In the genomic region with DNA sequence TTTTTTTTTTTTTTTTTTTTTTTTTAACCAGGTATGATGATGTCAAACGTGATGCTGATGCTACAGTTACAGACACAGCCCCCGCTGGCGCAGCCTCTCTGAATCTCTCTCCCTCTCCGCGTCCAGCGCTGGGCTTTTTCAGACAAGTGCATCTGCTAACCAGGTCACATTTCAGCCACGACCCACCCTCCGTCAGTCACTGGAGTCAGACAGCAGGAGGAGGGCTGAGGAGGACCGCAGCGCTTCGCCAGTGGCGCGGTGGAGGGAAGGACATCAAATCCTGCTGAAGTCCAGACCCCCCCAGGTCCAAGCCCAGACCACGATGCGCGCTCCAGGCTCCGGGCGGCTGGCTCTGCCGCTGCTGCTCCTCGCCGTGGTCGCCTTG, we compare ENCODE assay signal across 9 mouse cellular contexts. TPM values are rescaled to one million over a fixed set of nuclear protein-coding genes. Genes with fewer than 3 reads are reported as not detected.
DNase-seq lines count a peak whose midpoint lies in the region; ATAC-seq and TF ChIP-seq lines count a peak whose summit lies in the region.
"Had no signal": no experiment of that assay in that cellular context is flagged by ENCODE, and none has a peak within 500 bp of the region (broad histone marks: within the 10 kb centered on the region; RNA-seq: fewer than 3 reads in every experiment).

A gene (plus strand): TSS at position 74 of the 385 bp plus-strand sequence.

- H3K4me2 ChIP-seq in kidney, postnatal 0 days (ENCODE audit: low read length) = peak within 1 kb of the TSS; percentile 99
- H3K4me2 ChIP-seq in hindbrain, embryonic 13.5 days = peak within 1 kb of the TSS; percentile 88
- peak within 1 kb of the TSS; percentile 83 for H3K4me2 ChIP-seq in midbrain, embryonic 14.5 days (ENCODE audit: low read length)

- DNase-seq in kidney, postnatal 0 days (ENCODE audit: low spot score) = peak; percentile 79
- DNase-seq in kidney, postnatal 36 days = no peak
- peak; percentile 75 for DNase-seq in cerebellum, adult 11 months
- DNase-seq in limb, embryonic 10.5 days (ENCODE audit: low spot score) = peak; percentile 73
- peak; percentile 87 for DNase-seq in midbrain, embryonic 14.5 days
- peak; percentile 17 for DNase-seq in yolk sac, embryonic 10.5 days (ENCODE audit: low spot score)

- TF ChIP-seq CTCF in kidney, postnatal 0 days (IDR thresholded peaks at IDR 0.05; ENCODE audit: low read depth) = no peak

- H3K9ac ChIP-seq in kidney, postnatal 0 days (ENCODE audit: low read depth, low read length) = peak within 1 kb of the TSS; percentile 63
- peak within 1 kb of the TSS; percentile 92 for H3K9ac ChIP-seq in hindbrain, embryonic 13.5 days
- H3K9ac ChIP-seq in midbrain, embryonic 14.5 days (replicated peaks; ENCODE audit: low read length) = peak within 1 kb of the TSS; percentile 90

- H3K27me3 ChIP-seq in kidney, postnatal 0 days (ENCODE audit: insufficient read depth, low read length) = no peaks in the 10 kb centered on the region; the same call in 1 of the 2 replicates
- H3K27me3 ChIP-seq in hindbrain, embryonic 13.5 days = peaks cover 8% of the 10 kb centered on the region; the same call in 1 of the 2 replicates
- H3K27me3 ChIP-seq in limb, embryonic 10.5 days (ENCODE audit: low read depth, poor library complexity, severe bottlenecking) = peaks cover 84% of the 10 kb centered on the region
- H3K27me3 ChIP-seq in midbrain, embryonic 14.5 days (ENCODE audit: control insufficient read depth, insufficient read depth, low read length) = no peaks in the 10 kb centered on the region

- H3K36me3 ChIP-seq in kidney, postnatal 0 days (ENCODE audit: insufficient read depth, low read length) = no peaks in the 10 kb centered on the region
- H3K36me3 ChIP-seq in hindbrain, embryonic 13.5 days = 0 out of 2 replicates have a peak, but pooled peaks cover 4% of the 10 kb centered on the region
- no peaks in the 10 kb centered on the region for H3K36me3 ChIP-seq in limb, embryonic 10.5 days
- H3K36me3 ChIP-seq in midbrain, embryonic 14.5 days (ENCODE audit: control insufficient read depth, insufficient read depth, low read length) = no peaks in the 10 kb centered on the region
- H3K36me3 ChIP-seq: G1E had no signal

- no peaks in the 10 kb centered on the region for H3K9me3 ChIP-seq in kidney, postnatal 0 days (replicated peaks; ENCODE audit: low read length)
- no peaks in the 10 kb centered on the region for H3K9me3 ChIP-seq in hindbrain, embryonic 13.5 days
- no peaks in the 10 kb centered on the region for H3K9me3 ChIP-seq in limb, embryonic 10.5 days (replicated peaks)
- H3K9me3 ChIP-seq in midbrain, embryonic 14.5 days (ENCODE audit: control insufficient read depth, low read length) = no peaks in the 10 kb centered on the region
- H3K9me3 ChIP-seq: G1E had no signal

- under 1% methylated on average over 22 of the region's 22 CpGs for WGBS in kidney, postnatal 0 days
- under 1% methylated on average over 22 of the region's 22 CpGs for WGBS in hindbrain, embryonic 13.5 days
- WGBS in limb, embryonic 10.5 days = under 1% methylated on average over 22 of the region's 22 CpGs
- 0% methylated on average over 22 of the region's 22 CpGs for WGBS in midbrain, embryonic 14.5 days

- peaks cover 8% of the 10 kb centered on the region; the same call in 1 of the 2 replicates for H3K4me1 ChIP-seq in kidney, postnatal 0 days (replicated peaks; ENCODE audit: insufficient read depth, low read length)
- H3K4me1 ChIP-seq in hindbrain, embryonic 13.5 days (replicated peaks) = peaks cover 53% of the 10 kb centered on the region
- peaks cover 23% of the 10 kb centered on the region for H3K4me1 ChIP-seq in limb, embryonic 10.5 days
- H3K4me1 ChIP-seq in midbrain, embryonic 14.5 days (ENCODE audit: control insufficient read depth, insufficient read depth, low read length) = peaks cover 35% of the 10 kb centered on the region

- peak within 1 kb of the TSS; percentile 72 for H3K27ac ChIP-seq in kidney, postnatal 0 days
- H3K27ac ChIP-seq in hindbrain, embryonic 13.5 days = peak within 1 kb of the TSS; percentile 95
- H3K27ac ChIP-seq in limb, embryonic 10.5 days = peak within 1 kb of the TSS; percentile 75
- H3K27ac ChIP-seq in midbrain, embryonic 14.5 days (replicated peaks; ENCODE audit: low read depth, low read length) = peak within 1 kb of the TSS; percentile 91

- H3K4me3 ChIP-seq in kidney, postnatal 0 days (replicated peaks; ENCODE audit: low read depth, low read length) = peak within 1 kb of the TSS; percentile 51
- H3K4me3 ChIP-seq in hindbrain, embryonic 13.5 days = peak within 1 kb of the TSS; percentile 83
- H3K4me3 ChIP-seq in limb, embryonic 10.5 days = peak within 1 kb of the TSS; percentile 62
- peak within 1 kb of the TSS; percentile 73 for H3K4me3 ChIP-seq in midbrain, embryonic 14.5 days (replicated peaks; ENCODE audit: low read depth, low read length)

- ATAC-seq in kidney, postnatal 0 days (replicated peaks; ENCODE audit: low FRiP score, low read depth) = no peak; the same call in 1 of the 2 replicates
- peak; percentile 63 for ATAC-seq in frontal cortex, adult (ENCODE audit: low TSS enrichment)
- ATAC-seq in hindbrain, embryonic 13.5 days (ENCODE audit: low FRiP score) = peak; percentile 73
- peak; percentile 66 for ATAC-seq in midbrain, embryonic 14.5 days (ENCODE audit: low FRiP score, low TSS enrichment)

RNA-seq across cellular contexts. Expression of the gene that starts here (rescaled TPM):
- polyA plus RNA-seq in kidney, postnatal 0 days (2015; fragmentation: Nextera tagmentation; extraction: Ambion mirVana) = 22.0 and 24.2 TPM in 2 replicates
- 67.9 and 76.3 TPM in 2 replicates for polyA plus RNA-seq in hindbrain, embryonic 13.5 days (2015; fragmentation: Nextera tagmentation; extraction: Ambion mirVana)
- polyA plus RNA-seq in limb, embryonic 10.5 days (2016; fragmentation: Nextera tagmentation; extraction: Ambion mirVana) = 1.1 and 2.0 TPM in 2 replicates
- polyA plus RNA-seq in midbrain, embryonic 14.5 days (2014; fragmentation: Nextera tagmentation; extraction: Ambion mirVana) = 67.3 and 67.5 TPM in 2 replicates
- polyA plus RNA-seq: G1E had no signal

Comparison
In these comparisons a context has a peak if more than half of its experiments do, and no peak if none do; other contexts are left out.
1. DNase-seq: peak in kidney, postnatal 0 days (single experiment), cerebellum, adult 11 months (single experiment), limb, embryonic 10.5 days (single experiment), midbrain, embryonic 14.5 days (single experiment) and yolk sac, embryonic 10.5 days (single experiment); none in kidney, postnatal 36 days (0 of 2).
2. Peak in every context shown above with its lines, with median percentiles within 50 percentile points of each other: H3K27ac ChIP-seq, H3K4me2 ChIP-seq, H3K4me3 ChIP-seq and H3K9ac ChIP-seq.